Mouse (Mus musculus) spleen, embryonic (tissue): ENCODE measurements around the gene Slc50a1.

Experiments used
- CTCF ChIA-PET: fragments of 350-600 bp; sonication (Branson Sonifier 250); formaldehyde crosslinking; loops from one replicate; lab custom pipeline; 2022; lab: Charles Lee

The Slc50a1 gene

DNA sequence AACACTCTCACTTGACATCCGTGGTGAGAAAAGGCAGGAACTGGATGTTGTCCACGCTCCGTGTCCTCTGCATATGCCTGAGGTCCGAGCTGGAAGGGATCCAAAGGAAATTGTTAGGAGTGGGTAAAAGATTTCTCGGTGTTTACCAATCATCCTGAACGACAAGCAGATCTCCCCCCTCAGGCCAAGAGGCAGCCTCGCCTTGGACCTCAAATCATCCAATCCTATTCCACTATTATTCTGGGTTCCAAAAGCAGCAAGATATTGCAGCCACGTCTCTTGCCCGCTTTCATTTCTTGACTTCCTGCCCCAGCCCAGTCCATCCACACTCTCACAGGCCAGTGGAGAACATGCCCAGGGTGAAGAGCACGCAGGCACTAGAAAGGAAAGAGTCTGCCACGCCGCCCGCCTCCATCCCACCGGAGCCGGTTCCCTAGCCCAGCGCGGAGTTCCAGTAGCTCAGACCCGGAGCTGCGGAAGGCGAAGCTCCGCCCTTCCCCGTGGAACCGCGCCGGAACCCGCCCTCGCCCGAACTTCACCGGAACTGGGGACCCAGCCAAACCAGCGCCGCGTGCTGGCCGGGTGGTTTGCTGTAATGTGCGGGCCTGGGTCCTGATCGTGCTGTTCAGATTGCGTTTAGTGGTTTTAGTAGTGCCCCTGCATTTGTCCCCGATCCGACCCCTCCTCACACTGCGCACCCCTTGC lies at the start of gene Slc50a1:
Gene Slc50a1, minus strand, starts transcription at position 520 of the 705 bp plus-strand sequence.
- CTCF ChIA-PET: interaction anchor here (0.6 to 1.3 kb wide), 3 partner anchors 19 to 49 kb away, joined by 3 to 7 read pairs (median 4); no protein-coding TSS in a partner anchor

DNA sequence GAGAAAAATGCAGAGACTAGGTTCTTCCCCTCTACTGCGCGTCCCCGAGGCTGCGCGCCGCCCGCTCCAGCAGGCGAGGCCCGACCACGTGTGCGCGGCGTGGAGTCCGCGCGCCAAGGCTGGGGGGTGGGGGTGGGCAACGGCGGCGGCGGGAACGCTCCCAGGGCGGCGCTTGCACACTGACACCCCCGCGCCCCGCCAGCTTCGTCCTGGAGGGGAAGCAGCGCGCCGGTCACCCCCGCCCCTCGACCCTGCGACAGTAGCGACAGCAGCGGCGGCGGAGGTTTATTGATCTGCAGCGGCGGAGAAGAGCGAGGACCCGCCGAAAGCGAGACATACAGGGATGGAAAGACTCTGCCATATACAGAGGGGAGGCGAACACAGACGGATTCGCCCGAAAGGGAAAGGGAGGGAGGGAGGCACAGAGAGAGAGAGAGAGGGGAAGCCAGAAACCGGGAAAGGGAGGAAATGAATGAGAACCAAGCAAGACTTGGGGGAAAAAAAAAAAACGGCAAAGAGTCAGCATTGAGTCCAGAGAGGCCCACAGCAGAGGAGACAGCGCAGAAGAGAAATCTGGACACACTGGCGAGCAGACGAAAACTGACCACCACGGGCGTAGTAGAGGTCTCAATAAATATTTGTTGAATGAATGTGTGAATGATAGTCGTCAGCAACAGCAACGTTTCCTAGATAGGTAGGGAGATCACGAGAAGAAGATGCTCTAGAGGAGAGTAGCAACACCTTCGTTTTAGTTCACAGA lies 49.4 kb upstream of the Slc50a1 start:
- CTCF ChIA-PET: no interaction called here

DNA sequence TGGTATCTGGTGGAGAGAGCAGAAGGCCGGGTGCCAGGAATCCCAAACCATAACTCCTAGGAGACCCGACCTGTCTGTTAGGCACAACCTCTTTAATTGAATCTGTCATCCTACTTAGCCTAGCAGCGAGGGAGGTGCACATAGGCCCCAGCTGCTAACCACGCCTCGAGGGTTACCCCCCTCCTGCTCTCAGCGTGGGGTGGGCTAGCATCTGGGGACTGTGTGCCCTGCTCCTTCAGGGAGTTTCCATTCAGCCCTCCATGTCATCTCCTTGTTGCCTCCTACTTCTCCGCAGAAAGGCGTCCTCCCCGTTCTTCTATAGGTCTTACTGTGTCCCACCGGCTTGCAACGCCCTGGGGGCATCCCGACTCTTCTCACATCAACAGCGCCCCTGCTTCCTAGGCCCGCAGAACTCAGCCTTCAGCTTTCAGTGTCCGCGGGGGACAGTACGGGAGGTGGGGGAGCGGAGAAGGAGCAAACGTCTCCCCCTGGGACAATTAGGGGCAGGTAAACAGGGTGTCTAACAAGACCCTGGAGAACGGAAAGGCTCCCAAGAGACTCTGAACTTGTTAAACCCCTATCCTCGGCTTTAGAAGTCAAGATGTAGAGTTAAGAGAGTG lies 48.7 kb upstream of the Slc50a1 start:
- CTCF ChIA-PET: interaction anchor here (0.6 kb wide), 3 partner anchors 49 to 823 kb away, joined by 3 to 7 read pairs (median 6); partner anchors contain the start of gene Slc50a1

DNA sequence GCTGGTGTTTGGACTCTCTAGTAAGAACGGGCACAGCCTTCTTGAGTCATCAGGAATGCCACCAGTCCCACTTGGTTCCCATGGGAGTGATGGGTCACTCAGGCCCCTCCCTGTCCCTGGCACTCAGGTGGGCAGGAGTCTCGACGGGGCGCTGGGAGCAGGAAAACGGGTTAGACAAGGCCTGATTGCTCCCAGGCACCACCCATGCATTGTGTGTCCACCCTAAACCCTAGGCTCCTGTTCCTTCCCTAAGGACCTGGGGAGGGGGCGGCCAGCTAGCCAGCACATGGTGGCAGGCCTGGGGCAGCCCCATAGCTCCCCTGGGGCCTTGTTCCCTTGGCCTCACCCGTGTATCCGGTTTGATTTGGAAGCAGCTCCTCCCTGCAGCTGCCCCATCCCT lies 47.9 kb upstream of the Slc50a1 start:
- CTCF ChIA-PET: interaction anchor here (0.6 kb wide), 1 partner anchor 175 kb away, joined by 6 read pairs; no protein-coding TSS in a partner anchor

DNA sequence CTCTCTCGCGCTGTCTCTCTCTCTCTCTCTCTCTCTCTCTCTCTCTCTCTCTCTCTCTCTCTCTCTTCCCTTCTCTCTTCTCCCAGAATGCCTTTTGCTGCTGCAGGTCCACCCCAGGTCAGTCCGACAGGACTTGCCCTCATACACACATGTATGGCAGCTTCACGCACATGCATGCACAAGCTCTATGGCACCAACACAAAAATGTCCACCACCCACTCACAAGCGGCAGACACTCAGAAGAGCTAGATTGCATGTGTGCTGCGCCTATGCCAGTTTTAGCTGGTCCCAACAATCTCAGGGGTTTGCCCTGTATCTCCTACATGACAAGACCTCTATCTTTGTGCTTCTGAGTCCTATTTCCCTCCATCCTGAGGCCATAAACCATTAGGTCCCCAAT lies 46.9 kb upstream of the Slc50a1 start:
- CTCF ChIA-PET: interaction anchor here (0.7 kb wide), 2 partner anchors 68 to 431 kb away, joined by 5 to 13 read pairs; no protein-coding TSS in a partner anchor

DNA sequence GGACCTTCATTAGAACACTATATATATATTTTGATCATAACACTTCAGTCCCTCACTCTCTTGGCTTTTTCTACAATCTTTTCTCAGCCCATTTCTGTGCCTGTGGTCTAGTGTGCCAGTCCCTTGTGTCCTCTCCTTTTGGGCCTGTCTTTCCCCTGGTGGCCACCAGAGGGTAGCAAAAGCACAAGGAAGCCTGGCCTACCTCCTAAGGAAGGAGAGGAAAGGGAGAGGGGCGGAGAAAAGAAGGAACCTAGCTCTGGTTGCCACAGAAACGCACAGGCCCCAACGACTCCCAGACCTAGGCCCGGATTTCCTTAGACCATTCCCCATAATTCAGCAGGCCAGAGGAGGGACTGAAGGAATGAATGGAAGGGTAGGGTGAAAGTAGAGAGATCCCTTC lies 46.5 kb upstream of the Slc50a1 start:
- CTCF ChIA-PET: interaction anchor here (0.7 kb wide), 1 partner anchor 68 kb away, joined by 5 read pairs; no protein-coding TSS in a partner anchor

DNA sequence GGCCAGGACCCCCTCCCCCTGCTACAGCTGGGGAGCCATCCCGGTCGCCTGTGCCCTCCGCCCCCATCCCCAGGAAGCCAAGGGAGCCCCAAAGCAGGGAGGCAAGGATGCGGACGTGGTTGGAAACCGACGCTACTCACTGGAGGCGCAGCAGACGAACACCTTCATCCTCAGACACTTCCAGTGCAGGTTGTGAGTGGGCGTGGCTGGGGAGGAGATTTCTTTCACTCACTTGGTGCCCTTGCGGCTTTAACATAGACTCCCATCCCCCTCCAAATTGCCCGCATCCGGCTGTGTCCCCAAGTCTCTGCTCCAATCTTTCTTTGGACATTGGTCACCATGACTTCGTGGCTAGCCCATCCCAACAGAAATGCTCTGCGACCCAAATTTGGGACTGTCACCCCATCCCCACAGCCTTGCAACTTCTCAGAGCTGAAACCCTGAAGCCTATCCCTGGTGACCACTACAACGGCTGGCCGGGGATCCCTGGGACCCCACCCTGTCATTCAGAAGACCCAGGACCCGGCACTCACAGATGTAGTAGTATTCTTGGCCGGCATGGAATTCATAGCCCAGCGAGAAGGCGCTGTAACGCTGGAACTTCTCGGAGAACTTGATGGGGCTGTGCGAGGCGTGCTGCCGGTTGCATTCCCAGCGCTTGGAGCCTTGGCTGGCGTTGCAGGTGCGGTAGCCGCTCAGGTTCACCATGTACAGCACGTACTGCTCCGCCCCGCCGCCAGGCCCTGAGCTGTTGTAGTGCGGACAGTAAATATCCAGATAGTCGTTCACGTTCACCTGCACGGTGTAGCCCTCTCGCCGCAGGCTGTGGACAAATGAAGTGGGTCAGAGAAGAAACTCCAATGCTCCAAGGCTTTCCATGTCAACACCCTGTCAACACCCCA lies 45.8 kb upstream of the Slc50a1 start:
- CTCF ChIA-PET: interaction anchor here (1.1 kb wide), 1 partner anchor 17 kb away, joined by 3 read pairs; no protein-coding TSS in a partner anchor

DNA sequence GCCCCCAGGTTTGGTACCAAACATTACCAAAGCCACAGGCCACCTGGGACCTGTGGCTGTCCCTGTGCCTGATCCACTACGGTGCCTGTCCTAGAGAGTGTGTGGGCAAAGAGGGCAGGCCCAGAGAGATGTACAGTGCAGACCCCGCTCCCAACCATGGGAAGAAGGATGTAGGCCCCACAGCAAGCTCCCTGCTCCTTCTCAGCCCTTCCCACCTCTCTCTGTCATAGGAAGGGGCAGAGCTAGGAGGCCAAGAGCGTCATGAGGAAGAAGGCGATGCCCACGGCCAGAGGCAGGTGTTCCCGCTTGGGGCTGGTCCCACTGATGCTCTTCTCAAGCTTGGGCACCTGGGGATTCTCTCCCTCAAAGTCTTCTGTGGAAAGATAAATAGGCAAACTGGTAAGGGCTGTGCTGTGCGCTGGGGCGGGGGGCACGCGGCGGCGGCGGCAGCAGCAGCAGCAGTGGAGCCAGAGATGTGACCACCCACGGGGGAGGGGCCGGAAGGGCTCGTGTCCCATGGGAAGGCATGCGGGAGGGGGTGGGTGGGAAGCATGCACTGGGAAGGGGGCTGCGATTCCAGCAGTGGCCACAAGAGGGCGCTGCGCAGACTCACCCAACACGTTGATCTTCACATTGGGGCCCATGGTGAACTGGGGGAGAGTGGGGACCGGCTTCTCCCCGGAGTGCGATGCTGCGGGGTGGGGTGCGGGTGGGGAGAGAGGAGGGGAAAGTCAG lies 45.0 kb upstream of the Slc50a1 start:
- CTCF ChIA-PET: interaction anchor here (1.1 kb wide), 1 partner anchor 16 kb away, joined by 3 read pairs; no protein-coding TSS in a partner anchor

DNA sequence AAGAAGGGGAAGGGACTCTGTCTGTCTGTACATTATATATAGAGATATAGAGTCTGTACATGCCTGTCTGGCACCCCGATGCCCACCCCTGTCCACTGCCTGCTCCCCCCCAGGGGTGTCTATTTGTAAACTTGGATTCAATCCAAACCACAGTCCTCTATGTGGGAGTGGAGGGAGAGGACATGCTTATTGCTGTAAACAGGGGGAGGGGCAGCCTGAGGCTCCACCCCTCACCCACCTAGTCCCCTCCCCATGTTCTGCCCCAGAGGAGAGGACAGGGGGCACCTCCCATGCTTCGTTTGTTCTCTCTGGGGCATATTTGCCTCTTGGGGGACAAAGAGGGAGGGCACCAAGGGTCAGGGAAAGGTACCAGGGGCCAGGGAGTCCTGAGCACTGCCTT lies 44.4 kb upstream of the Slc50a1 start:
- CTCF ChIA-PET: interaction anchor here (1.1 kb wide), 1 partner anchor 15 kb away, joined by 3 read pairs; no protein-coding TSS in a partner anchor

DNA sequence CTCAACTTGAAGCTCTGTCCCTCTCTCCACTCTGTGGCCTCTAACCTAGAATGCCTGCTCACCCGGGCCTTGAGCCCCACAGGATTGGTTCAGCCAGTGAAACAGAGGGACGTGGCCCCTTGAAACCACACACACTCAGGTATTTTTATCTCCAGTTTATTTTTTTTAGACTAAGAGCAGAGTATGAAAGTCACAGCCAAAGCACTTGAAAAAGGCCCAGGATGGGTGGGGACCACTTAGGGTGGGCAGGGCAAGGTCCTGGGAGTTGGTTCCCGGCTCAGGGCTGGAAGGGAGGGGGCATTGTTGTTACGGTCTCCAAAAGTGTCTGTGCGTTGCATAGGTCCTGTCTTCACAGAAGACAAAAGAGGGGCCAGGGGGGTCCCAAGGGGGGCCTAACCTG lies 44.0 kb upstream of the Slc50a1 start:
- CTCF ChIA-PET: no interaction called here

DNA sequence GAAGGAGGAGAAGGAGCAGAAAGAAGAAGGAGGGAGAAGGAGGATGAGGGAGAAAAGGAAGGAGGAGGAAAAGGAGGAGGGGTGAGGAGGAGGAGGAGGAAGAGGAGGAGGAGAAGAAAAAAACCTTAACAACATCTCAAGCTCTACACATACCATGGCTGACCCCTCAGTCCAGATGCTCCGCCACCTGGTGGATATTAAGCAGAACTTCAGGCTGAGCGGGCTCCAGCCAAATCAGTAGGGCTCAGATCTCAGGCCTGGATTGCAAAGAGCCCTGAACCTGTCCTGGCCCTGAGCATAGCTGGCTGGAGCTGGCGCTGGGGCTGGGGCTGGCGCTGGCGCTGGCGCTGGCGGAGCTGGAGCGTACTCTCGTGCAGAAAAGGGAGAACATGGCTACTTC lies 37.7 kb upstream of the Slc50a1 start:
- CTCF ChIA-PET: interaction anchor here (0.7 to 1.4 kb wide), 2 partner anchors 63 to 69 kb away, joined by 4 to 6 read pairs; partner anchors contain the start of genes Krtcap2 and Trim46

DNA sequence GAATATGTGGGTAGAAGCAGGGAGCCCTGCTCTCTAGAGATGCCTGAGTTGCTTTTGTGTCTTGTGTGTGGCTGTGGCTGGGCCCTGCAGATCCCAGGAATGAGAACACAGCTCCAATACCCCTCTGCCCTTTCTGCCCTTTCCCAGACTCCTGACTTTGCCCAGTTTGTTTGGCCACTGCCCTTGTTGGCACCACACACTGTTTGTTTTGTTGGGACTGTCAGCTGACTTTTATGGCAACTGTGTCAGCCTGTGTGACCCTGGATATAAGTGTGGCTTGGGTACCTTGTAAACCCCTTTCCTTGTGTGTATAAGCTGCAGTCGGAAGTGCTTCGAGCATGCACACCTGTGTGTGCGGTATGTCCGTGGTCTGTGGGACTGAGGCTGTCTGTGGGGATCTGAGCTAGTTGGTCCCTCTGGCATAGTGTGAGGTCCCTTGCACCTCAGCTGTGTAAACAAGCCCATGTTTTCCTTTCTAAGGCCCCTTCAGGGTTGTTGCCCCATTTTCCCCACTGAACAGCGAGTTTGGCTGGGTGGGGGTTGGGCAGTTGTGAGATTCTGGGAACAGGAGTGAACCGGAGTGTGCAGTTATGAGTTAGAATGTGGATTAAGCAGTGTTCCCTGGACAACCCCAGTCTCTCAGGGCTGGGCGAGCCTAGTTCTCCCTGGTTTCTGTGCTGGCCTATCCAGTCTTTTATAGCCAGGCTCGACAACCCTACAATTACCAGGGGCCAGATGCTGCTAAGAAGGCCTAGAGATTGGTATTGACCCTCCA lies 35.4 kb upstream of the Slc50a1 start:
- CTCF ChIA-PET: no interaction called here

DNA sequence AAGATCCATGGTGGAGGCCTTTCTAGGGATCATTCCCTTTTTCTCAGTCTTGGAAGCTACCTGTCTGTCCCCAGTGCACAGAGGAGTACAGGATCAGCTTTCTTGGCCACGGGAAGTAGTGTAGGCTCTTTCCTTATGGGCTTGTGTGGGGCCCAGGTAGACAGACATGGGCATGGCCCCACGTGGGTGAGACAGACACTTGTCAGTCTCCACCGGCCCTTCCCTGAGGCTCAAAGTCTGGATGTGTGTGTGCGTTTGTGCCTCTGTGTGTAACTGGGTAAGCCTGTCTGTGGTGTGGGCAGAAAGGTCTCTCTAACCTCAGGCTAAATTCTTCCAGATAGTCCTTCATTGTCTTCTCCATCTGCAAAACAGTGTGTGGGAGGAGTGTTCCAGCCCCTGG lies 34.7 kb upstream of the Slc50a1 start:
- CTCF ChIA-PET: interaction anchor here (1.2 kb wide), 1 partner anchor 54 kb away, joined by 4 read pairs; no protein-coding TSS in a partner anchor

DNA sequence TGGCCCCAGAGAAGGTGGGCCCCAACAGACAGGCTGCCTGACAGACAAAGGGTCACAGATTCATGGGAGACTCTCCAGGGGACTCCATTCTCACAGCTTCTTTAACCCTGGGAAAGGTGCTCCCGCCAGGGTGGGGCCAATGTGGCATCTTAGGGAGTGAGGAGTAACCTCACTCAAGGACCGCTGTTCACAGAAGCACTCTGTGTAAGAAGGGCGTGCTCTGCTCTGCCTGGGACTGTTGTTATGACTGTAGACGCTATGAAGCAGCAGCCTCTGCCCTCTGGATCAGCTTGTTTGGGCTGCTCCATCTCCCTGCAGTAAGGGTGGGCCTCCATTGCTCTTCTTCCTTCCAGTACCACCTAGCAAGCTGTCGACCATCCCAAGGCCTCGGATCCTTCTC lies 34.1 kb upstream of the Slc50a1 start:
- CTCF ChIA-PET: interaction anchor here (1.2 kb wide), 1 partner anchor 53 kb away, joined by 4 read pairs; no protein-coding TSS in a partner anchor

DNA sequence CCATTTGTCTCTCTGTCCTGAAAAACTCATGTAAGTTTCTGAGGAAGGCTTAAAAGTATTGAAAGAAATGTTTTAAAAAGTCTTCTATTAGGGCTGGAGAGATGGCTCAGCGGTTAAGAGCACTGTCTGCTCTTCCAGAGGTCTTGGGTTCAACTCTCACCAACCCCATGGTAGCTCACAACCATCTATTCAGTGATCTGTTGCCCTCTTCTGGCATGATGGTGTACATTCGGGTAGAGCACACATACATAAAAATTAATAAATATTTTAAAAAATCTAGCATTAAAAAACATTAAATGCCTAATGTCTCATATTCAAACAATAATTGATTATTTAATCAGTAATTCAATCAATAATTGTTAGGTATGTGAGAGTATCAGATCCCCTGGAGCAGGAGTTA lies 30.1 kb upstream of the Slc50a1 start:
- CTCF ChIA-PET: no interaction called here

DNA sequence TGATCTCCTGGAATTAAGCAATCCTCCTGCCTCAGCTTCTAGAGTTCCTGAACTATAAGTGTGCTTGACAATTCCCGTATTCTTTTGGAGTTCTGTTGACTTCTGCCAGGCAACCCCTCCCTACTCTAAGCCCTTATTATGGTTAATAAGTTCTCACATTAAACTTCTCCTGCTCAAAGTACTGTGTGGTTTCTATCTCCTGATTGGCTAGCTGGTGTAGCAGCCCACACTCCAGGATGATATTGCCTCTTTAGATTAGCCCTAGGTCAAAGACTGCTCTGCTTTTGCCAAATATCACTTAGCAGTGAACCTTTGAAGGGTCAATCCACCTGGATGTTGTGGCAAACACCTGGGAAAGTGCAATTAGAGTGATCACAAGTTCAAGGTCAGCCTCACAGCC lies 29.7 kb upstream of the Slc50a1 start:
- CTCF ChIA-PET: interaction anchor here (1.1 to 1.3 kb wide), 2 partner anchors 15 kb away, joined by 3 read pairs; no protein-coding TSS in a partner anchor

DNA sequence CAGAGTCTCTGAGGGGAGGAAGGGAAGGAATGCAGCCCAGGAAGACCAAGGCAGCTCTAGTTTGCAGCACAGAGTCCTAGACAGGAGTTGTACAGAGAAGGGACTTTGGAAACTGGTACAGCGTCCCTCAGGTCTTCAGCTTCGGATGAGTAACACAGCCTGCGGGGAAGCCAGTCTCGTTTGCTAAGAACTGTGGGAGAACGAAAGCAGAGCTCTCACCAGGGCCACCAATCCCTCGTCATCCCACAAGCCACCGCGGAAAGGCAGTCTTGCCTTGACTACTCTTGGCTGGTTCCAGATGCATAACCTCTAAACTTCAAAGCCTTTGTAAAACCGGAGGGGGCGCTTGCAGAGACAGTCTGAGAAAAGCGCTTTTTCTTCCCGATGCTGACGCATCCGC lies 29.1 kb upstream of the Slc50a1 start:
- CTCF ChIA-PET: interaction anchor here (0.5 to 1.3 kb wide), 4 partner anchors 15 to 140 kb away, joined by 3 to 4 read pairs (median 4); no protein-coding TSS in a partner anchor

DNA sequence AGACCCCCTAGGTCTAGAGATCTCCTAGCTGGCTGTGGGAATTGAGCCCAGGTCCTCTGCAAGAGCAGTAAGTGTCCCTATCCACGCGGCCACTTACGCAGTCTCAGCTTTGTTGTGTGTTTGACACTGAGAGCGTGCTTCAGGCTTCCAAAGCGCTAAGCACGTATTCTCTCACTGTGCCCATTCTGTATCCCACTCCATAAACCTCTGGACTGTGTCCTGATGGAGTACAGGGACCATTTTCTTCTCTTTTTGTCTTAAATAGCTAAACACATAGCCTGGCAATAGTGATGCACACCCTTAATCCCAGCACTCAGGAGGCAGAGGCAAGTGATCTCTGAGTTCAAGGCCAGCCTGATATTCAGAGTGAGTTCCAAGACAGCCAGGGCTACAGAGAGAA lies 28.5 kb upstream of the Slc50a1 start:
- CTCF ChIA-PET: interaction anchor here (0.5 to 1.3 kb wide), 4 partner anchors 14 to 140 kb away, joined by 3 to 4 read pairs (median 4); no protein-coding TSS in a partner anchor
